Mouse (Mus musculus) MEL (cell line): ENCODE data around the gene Arhgef3. TPM values are rescaled to one million over a fixed set of nuclear protein-coding genes. Genes with fewer than 3 reads are reported as not detected.

Experiments used
- DNase-seq: peaks from one replicate; pipeline ENCODE4 v3.0.0; 2011; ENCODE audit warnings: low read depth, low spot score
- H3K27ac ChIP-seq: 2 replicates; pipeline ENCODE4 v1.5.1; 2012; ENCODE audit warnings: low read depth, mild to moderate bottlenecking, control low read depth, low read length, moderate library complexity; ENCODE audit not compliant: control insufficient read depth
- H3K27me3 ChIP-seq, 2 experiments: fragments of 150-350 bp in 1 of 2; sonication (generic) in 1 of 2; 2 replicates each; pipeline ENCODE4 v1.6.1; 2012; ENCODE audit warnings: low read length in 2 of 2, mild to moderate bottlenecking in 2 of 2, improper control_type of control experiment in 1 of 2, moderate library complexity in 1 of 2; ENCODE audit not compliant: insufficient read depth in 2 of 2, control insufficient read depth in 1 of 2
- H3K36me3 ChIP-seq, 2 experiments: 2 replicates each; pipeline ENCODE4 v1.6.1; 2012 to 2014; ENCODE audit warnings: low read length in 2 of 2, improper control_type of control experiment in 1 of 2, inconsistent platforms in 1 of 2, mild to moderate bottlenecking in 1 of 2; ENCODE audit not compliant: insufficient read depth in 2 of 2, control insufficient read depth in 1 of 2
- H3K4me1 ChIP-seq, 2 experiments: fragments of 150-350 bp in 1 of 2; sonication (generic) in 1 of 2; 2 replicates each; pipeline ENCODE4 v1.6.1; 2012; ENCODE audit warnings: low read length in 2 of 2, improper control_type of control experiment in 1 of 2, mild to moderate bottlenecking in 1 of 2; ENCODE audit not compliant: insufficient read depth in 2 of 2, control insufficient read depth in 1 of 2
- H3K4me3 ChIP-seq, 2 experiments: fragments of 150-350 bp in 1 of 2; sonication (generic) in 1 of 2; 2 replicates each; pipeline ENCODE4 v1.5.1; 2012; ENCODE audit warnings: low read depth in 2 of 2, low read length in 2 of 2, mild to moderate bottlenecking in 2 of 2, moderate library complexity in 2 of 2, control low read depth in 1 of 2, improper control_type of control experiment in 1 of 2; ENCODE audit not compliant: control insufficient read depth in 1 of 2, insufficient read depth in 1 of 2
- H3K79me2 ChIP-seq: 2 replicates; pipeline ENCODE4 v1.6.1; 2012; ENCODE audit warnings: mild to moderate bottlenecking, low read length, moderate library complexity; ENCODE audit not compliant: control insufficient read depth, poor library complexity, insufficient read depth
- H3K9ac ChIP-seq: 2 replicates; pipeline ENCODE4 v1.6.1; 2012; ENCODE audit warnings: low read depth, mild to moderate bottlenecking, control low read depth, low read length, moderate library complexity; ENCODE audit not compliant: control insufficient read depth, poor library complexity, severe bottlenecking
- H3K9me3 ChIP-seq: fragments of 150-350 bp; sonication (generic); replicated peaks from 2 replicates; pipeline ENCODE4 v1.6.1; 2012; ENCODE audit warnings: mild to moderate bottlenecking, low read length, improper control_type of control experiment, moderate library complexity; ENCODE audit not compliant: insufficient read depth
- CHD1 ChIP-seq: IDR thresholded peaks from 2 replicates; pipeline ENCODE4 v1.6.1; 2012; ENCODE audit warnings: low read depth, mild to moderate bottlenecking, inconsistent platforms, low read length, improper control_type of control experiment
- CHD2 ChIP-seq: IDR thresholded peaks from 2 replicates; pipeline ENCODE4 v1.6.1; 2011; ENCODE audit warnings: low read length, improper control_type of control experiment
- EP300 ChIP-seq, 2 experiments: IDR thresholded peaks; 2 replicates each; pipeline ENCODE4 v1.6.1; 2011; ENCODE audit warnings: improper control_type of control experiment in 2 of 2, low read length in 2 of 2, low read depth in 1 of 2, mild to moderate bottlenecking in 1 of 2
- GABPA ChIP-seq: IDR thresholded peaks from 2 replicates; pipeline ENCODE4 v1.6.1; 2012; ENCODE audit warnings: low read depth, mild to moderate bottlenecking, inconsistent platforms, low read length, improper control_type of control experiment, moderate library complexity
- GATA1 ChIP-seq: IDR thresholded peaks from 2 replicates; pipeline ENCODE4 v1.6.1; 2011; ENCODE audit warnings: low read depth, low read length, improper control_type of control experiment
- JUND ChIP-seq: IDR thresholded peaks from 2 replicates; pipeline ENCODE4 v1.6.1; 2011; ENCODE audit warnings: low read depth, mild to moderate bottlenecking, improper control_type of control experiment, low read length
- KAT2A ChIP-seq: conservative IDR thresholded peaks from 2 replicates; pipeline ENCODE4 v1.6.1; 2012; ENCODE audit warnings: low read depth, low read length, improper control_type of control experiment, inconsistent platforms
- MAFK ChIP-seq: IDR thresholded peaks from 2 replicates; pipeline ENCODE4 v1.6.1; 2011; ENCODE audit warnings: low read depth, mild to moderate bottlenecking, low read length, improper control_type of control experiment, borderline replicate concordance
- MAZ ChIP-seq: IDR thresholded peaks from 2 replicates; pipeline ENCODE4 v1.6.1; 2012; ENCODE audit warnings: low read depth, mild to moderate bottlenecking, inconsistent platforms, low read length, improper control_type of control experiment
- MEF2A ChIP-seq: IDR thresholded peaks from 2 replicates; pipeline ENCODE4 v1.6.1; 2014; ENCODE audit warnings: low read depth, mild to moderate bottlenecking, inconsistent platforms, low read length, improper control_type of control experiment; ENCODE audit not compliant: poor library complexity, insufficient replicate concordance, severe bottlenecking; ENCODE audit errors: extremely low read depth
- NELFE ChIP-seq: IDR thresholded peaks from 2 replicates; pipeline ENCODE4 v1.6.1; 2011; ENCODE audit warnings: low read depth, low read length, improper control_type of control experiment
- NRF1 ChIP-seq: IDR thresholded peaks from 2 replicates; pipeline ENCODE4 v1.6.1; 2014; ENCODE audit warnings: low read depth, mild to moderate bottlenecking, inconsistent platforms, low read length, improper control_type of control experiment, moderate library complexity; ENCODE audit not compliant: poor library complexity, insufficient read depth, severe bottlenecking
- POLR2A ChIP-seq, 2 experiments: IDR thresholded peaks; 2 replicates each; pipeline ENCODE4 v1.6.1; 2011 to 2012; ENCODE audit warnings: low read length in 2 of 2, mild to moderate bottlenecking in 2 of 2, control low read depth in 1 of 2, improper control_type of control experiment in 1 of 2, low read depth in 1 of 2, moderate library complexity in 1 of 2; ENCODE audit not compliant: control insufficient read depth in 1 of 2, insufficient read depth in 1 of 2, poor library complexity in 1 of 2
- POLR2AphosphoS2 ChIP-seq: IDR thresholded peaks from 2 replicates; pipeline ENCODE4 v1.6.1; 2011; ENCODE audit warnings: low read length, improper control_type of control experiment
- RAD21 ChIP-seq: IDR thresholded peaks from 2 replicates; pipeline ENCODE4 v1.6.1; 2011; ENCODE audit warnings: mild to moderate bottlenecking, low read depth, low read length, improper control_type of control experiment
- RCOR1 ChIP-seq: IDR thresholded peaks from 2 replicates; pipeline ENCODE4 v1.6.1; 2012; ENCODE audit warnings: low read depth, mild to moderate bottlenecking, inconsistent platforms, low read length, improper control_type of control experiment
- SMC3 ChIP-seq: IDR thresholded peaks from 2 replicates; pipeline ENCODE4 v1.6.1; 2011; ENCODE audit warnings: low read depth, low read length, improper control_type of control experiment
- TAL1 ChIP-seq: IDR thresholded peaks from 2 replicates; pipeline ENCODE4 v1.6.1; 2012; ENCODE audit warnings: mild to moderate bottlenecking, inconsistent platforms, low read length, moderate library complexity, mixed read lengths
- USF1 ChIP-seq: IDR thresholded peaks from 2 replicates; pipeline ENCODE4 v1.6.1; 2014; ENCODE audit warnings: low read depth, mild to moderate bottlenecking, inconsistent platforms, low read length, improper control_type of control experiment, moderate library complexity
- ZC3H11A ChIP-seq: IDR thresholded peaks from 2 replicates; pipeline ENCODE4 v1.6.1; 2012; ENCODE audit warnings: low read depth, mild to moderate bottlenecking, inconsistent platforms, low read length, improper control_type of control experiment
- polyA plus RNA-seq, 2 experiments: library from polyadenylated mRNA; stranded (reverse) in 1 of 2; unstranded in 1 of 2; fragments of >175 nt in 1 of 2; fragments of >200 nt in 1 of 2; gene quantifications; 2 replicates each; pipeline versions ENCODE4 v1.2.1 to v1.2.4; 2012; ENCODE audit warnings: low replicate concordance in 2 of 2, low read depth in 1 of 2; ENCODE audit not compliant: insufficient read length in 2 of 2, insufficient read depth in 1 of 2, missing spikeins in 1 of 2
- total RNA-seq: library from RNA; depleted of rRNA; stranded (reverse); fragments of 300-350 nt; gene quantifications from 2 replicates; pipeline ENCODE4 v1.2.3, GENCODE M21; 2012

Gene Arhgef3
- total and polyA plus RNA-seq, 3 experiments, result 2.1 to 2.7 TPM; not detected in 1

DNA sequence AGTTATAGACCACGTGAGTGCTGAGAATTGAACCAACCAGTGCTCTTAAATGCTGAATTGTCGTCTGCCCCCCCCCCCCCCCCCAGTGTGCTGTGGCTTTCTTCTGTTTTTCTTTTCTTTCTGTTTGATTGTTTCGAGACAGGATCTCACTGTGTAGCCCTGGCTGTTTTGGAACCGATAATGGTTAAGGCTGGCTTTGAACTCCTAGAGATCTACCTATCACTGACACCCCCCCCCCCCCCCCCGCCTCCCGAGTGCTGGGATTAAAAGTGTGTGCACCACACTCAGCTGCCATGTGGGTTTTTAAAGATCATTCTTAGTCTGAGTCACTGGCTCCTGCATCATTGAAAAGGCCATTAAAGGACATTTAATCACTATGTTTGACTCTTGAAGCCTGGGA is 147.7 kb downstream of the Arhgef3 start:
- no peaks in the 10 kb centered on the region; a peak in 1 of 4 replicates for H3K27me3 ChIP-seq
- no peaks in the 10 kb centered on the region for H3K36me3 ChIP-seq
- DNase-seq, result no peak
- no peaks in the 10 kb centered on the region for H3K9me3 ChIP-seq
- H3K79me2 ChIP-seq, result no peaks in the 10 kb centered on the region
- TF ChIP-seq MEF2A (no peak), NELFE (no peak), MAZ (no peak), NRF1 (no peak), CHD1 (no peak)
- H3K4me3 ChIP-seq, result no peak overlapping the region
- no peak overlapping the region for H3K27ac ChIP-seq
- H3K4me1 ChIP-seq, result no peaks in the 10 kb centered on the region
- no peak overlapping the region for H3K9ac ChIP-seq

DNA sequence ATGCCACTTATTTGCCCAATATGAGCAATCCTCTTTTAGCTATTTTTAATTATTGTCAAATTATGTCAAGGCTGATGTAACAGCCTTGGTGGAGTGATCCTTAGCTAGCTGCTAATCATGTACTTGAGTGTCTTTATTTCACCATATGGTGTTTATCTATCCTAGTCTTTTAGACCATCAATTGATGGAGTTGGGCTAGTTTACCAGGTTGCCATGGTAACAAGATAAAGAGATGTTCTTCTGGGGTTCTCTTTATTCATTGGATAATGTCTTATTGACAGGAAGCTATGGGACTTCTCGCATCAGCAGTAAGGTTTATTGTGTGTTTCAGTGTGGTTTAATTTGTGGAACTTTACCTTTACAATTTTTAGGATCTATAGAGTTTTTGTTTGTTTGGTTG is 151.9 kb downstream of the Arhgef3 start:
- Histone ChIP-seq H3K36me3 (no peaks in the 10 kb centered on the region), H3K4me3 (no peak overlapping the region), H3K4me1 (no peaks in the 10 kb centered on the region), H3K79me2 (no peaks in the 10 kb centered on the region), H3K27ac (no peak overlapping the region), H3K9ac (no peak overlapping the region), H3K9me3 (no peaks in the 10 kb centered on the region), H3K27me3 (peaks cover 0 to 3% of the 10 kb centered on the region in 2 experiments; a peak in 2 of 4 replicates)
- TF ChIP-seq NRF1, result no peak
- no peak for TF ChIP-seq POLR2AphosphoS2
- no peak for TF ChIP-seq SMC3
- TF ChIP-seq GABPA, result no peak
- TF ChIP-seq RAD21, result no peak
- no peak for TF ChIP-seq NELFE
- TF ChIP-seq JUND, result no peak
- no peak for TF ChIP-seq KAT2A
- no peak for TF ChIP-seq USF1
- no peak for TF ChIP-seq MAZ
- no peak for TF ChIP-seq GATA1
- no peak for TF ChIP-seq POLR2A (IDR thresholded peaks at IDR 0.05; ENCODE audit: control insufficient read depth in 1 of 2, insufficient read depth in 1 of 2, low read depth in 1 of 2, low read length in 2 of 2, poor library complexity in 1 of 2)
- no peak for TF ChIP-seq ZC3H11A
- no peak for TF ChIP-seq TAL1
- TF ChIP-seq CHD2, result no peak
- no peak for TF ChIP-seq MAFK
- TF ChIP-seq EP300 (IDR thresholded peaks at IDR 0.05; ENCODE audit: low read depth in 1 of 2, low read length in 2 of 2), result no peak
- no peak for TF ChIP-seq RCOR1
- DNase-seq, result no peak
